Mouse (Mus musculus) layer of hippocampus, adult 8-10 months (tissue): ENCODE measurements around the gene Dnase1l3. TPM values are rescaled to one million over a fixed set of nuclear protein-coding genes. Genes with fewer than 3 reads are reported as not detected.
"Not testable (repeated sequence)": the region's sequence is repeated elsewhere in the genome, so short reads cannot be mapped to it uniquely, and the experiment has no call there.

ENCODE experiments used
- DNase-seq, 2 experiments: peaks; one replicate each; pipeline ENCODE4 v3.0.0; 2022; ENCODE audit warnings: low spot score in 2 of 2
- total RNA-seq, 4 experiments: library from RNA; stranded (reverse); gene quantifications; 2 replicates each; pipeline ENCODE4 v1.2.4; 2022

Dnase1l3 gene
- total RNA-seq, 4 experiments from 2014 or later, result not detected

DNA sequence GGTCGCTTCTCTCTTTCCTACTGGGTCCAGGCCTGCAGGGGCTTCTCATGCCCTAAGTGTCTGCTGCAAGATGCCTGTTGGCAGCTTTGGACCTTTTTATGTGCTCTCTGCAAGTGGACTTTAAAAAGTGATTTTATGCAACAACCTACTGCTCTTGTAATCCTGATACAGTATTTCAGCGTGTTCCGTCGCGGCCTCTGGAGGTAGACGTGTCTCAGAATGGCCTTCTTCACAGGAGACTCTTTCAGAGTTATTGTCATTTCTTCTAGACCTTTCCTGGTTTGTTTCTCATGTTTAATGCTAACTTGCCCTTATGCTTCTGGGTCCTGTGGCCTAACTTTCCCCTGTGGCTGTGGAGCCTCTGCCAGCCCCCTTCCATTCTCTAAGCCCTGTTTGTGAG, 21.4 kb upstream of the Dnase1l3 start:
- no peak for DNase-seq

DNA sequence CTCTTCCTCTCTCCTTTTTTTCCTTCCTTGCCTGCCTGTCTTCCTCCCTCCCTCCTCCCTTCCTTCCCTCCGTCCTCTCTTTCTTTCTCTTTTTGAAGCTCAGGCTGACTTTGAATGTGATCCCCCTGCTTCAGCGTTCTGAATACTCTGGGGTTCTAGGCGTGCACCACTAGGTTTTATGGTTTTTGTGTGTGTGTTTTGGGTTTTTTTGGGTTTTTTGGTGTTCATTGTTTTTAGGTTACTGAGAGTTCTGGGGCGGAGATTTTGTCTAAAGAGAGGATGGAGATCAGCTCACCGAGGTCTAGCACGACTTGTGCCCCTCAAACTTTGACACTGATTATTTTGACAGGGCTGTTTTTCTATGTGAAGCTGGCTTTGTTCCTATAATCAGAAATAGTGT, 17.6 kb upstream of the Dnase1l3 start:
- no peak for DNase-seq

- DNase-seq, result no peak
These were observed 16.9 kb upstream of the Dnase1l3 start for GRCm38 (mm10) chr14:8011297-8011696.

GRCm38 (mm10) chr14:8007923-8008322, 13.6 kb upstream of the Dnase1l3 start:
- DNase-seq, result no peak

DNA sequence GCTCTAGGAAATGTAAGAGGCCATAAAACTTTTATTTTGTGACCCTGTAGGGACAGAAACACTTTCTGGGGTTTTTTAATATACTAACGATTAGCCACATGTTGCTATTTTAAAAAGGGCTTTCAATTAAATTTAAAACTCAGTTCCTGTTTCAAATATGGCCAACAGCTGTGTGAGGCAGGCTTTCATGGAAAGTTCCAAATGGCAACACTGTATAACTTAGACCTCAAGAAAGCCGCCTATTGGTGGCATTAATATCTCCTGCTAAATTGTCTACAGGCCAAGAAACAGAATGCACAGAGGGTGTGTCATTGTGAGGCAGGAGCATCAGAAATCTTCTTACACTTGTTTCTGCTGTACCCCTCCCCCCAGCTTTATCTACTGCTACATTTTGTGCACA, 13.1 kb upstream of the Dnase1l3 start:
- DNase-seq, result no peak

GRCm38 (mm10) chr14:8007084-8007483, 12.7 kb upstream of the Dnase1l3 start:
- no peak for DNase-seq

GRCm38 (mm10) chr14:8006061-8006460, 11.7 kb upstream of the Dnase1l3 start:
- not testable (repeated sequence) for DNase-seq

- no peak for DNase-seq
These were observed 9.6 kb upstream of the Dnase1l3 start for GRCm38 (mm10) chr14:8003727-8004670.

DNA sequence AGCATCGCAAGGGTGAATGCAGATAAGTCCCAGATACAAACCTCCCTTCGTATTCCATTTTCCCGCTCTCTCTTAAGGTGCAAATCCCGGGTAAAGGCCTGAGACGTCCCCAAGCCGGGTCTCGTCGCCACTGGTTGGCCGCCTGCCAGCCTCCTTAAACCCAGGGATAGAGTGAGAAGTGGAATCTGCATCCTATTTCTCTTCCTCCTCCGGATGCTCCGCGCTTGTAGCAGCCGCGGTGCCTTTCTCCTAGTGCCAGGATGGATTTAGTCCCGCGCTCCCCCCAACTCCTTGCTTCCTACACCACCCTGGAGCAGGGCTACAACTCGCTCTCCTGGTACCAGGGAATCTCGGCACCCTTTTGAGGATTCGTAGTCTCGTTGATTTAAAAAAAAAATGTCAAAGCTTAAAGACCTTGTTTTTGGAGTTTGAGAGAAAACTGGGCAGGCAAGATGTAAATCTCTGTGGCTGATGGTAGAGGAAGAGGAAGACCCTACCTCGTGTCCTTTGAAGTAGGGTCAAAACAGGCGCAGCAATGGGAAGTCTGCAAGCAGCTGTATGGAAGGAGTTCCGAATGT, 8.8 kb upstream of the Dnase1l3 start:
- DNase-seq, result peak in 1 of 2 experiments; percentile 54

DNA sequence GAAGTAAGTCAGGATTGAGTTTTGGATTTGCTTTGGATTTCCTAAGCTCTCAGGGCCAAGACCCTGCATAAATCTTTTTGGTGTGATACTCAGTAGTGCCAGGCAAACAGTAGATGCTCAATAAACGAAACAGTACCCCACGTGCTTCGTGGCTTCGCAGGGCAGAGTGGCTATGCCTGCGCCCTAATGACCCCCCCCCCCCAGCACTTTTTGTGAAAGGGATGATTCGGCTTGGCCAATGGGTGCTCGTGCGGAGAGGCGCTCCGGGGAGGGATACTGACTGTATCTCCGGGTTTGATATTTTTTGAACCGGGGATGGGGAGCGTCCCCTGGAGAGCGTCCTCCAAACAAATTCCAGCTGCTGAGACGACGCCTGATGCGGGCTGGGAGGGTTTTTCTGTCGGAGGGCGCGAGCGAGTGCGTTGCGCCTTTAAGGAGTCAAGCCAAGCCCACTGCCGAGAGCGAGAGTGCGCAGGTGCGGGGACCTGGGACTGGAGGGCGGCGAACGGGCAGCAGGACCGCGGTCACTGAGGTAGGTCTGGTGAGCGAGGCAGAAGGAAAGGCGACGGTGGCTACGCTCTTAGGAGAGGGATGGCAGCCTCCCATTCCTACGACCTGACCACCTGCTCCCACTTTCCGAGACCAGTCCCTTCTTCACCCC, 8.2 kb upstream of the Dnase1l3 start, which contains the start of gene Abhd6:
Abhd6 (plus strand) TSS at position 471 of the 661 bp plus-strand sequence.
- peak; percentile 81 to 83 for DNase-seq

DNA sequence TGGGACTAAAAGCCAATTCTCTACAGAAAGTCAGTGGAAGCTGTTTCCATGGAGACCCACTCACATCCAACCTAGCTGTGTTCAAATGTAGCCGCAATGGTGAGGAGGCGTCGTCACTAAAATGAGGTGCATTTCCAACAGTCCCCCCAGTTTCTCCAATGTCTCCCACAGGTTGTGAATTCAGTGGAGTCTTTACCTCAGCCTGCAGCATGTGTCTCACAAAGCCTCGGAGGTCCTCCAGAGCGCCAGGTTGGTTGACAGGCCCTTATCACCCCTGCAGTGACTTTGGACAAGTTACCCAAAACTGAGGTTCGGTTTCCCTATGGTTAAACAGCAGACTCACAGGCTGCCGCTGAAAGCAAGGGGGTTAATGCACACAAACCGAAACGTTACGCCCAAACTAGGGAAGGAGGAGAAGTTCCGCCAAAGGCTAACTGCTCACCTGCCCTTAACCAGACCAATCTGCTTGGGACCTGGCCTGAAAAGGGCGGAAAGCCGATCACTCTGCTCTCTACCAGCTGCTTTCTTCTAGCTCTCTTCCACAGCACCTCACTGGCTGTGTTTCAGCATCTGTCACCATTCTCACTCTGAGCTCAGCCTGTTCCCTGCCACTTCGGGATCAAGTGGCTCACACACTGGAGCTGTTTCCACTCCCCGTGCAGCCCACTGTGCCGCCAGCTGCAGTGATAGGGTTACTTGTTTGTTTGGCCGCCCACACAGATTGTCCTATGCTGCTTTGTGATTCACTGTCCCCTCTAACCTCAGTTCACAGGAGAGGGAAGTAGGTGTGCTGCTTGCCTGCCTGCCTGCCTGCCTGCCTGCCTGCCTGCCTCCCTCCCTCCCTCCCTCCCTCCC, 6.7 kb upstream of the Dnase1l3 start:
- peak; percentile 44 to 58 for DNase-seq

DNA sequence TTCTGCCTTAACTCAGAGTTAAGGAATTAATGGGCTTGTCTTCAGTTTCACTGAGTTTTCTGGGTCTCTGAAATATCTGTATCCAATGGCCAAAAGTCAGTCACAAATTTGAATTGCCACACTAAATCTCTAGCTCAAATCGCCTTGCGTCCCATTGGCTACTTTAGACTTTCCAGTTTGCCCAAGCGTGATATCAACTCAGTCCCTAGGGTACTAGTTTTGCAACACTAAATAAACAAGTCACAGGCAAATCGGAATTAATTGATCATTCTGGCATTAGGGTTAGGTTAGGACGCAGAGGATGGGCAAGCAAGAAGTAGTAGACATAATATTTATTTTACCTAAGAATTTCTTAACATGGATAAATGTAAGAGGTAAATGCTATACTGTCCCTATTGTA, 5.9 kb upstream of the Dnase1l3 start:
- DNase-seq, result no peak

DNA sequence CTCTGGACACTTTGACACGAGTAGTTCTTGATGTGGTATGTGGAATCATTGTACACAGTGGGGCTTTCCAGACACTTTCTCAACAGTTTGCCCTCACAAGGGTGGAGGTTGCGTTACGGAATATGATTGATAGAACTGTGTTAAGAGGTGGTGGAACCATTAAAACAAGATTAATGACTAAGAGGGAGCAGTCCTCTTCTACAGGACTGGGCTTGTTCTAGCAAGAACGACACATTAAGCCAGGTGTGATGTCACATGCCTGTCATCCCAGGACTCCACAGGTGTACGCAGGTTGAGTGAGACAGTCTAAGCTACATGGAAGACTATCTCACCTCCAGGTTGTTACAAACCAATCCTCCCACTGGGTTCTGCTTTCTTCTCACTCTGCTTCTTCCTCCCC, 5.1 kb upstream of the Dnase1l3 start:
- no peak for DNase-seq

DNA sequence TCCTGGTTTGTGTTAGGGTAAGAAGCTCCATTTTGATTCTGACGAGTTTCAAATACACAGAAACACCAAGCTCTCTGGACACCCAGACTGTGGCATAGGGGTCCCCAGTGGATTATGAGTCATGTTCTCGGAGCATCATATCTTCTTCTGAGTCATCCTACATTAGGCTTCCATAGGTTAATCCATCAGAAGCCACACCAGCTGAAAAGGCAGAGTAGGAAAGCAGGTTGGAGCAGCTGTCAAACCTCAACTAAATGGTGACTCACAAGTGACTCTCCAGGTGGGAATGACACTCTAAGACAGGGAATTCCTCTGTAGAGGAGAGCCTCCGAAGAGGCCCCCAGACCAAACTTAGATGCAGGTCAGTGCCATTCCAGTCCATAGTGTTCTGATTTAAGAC, 4.7 kb upstream of the Dnase1l3 start:
- no peak for DNase-seq

GRCm38 (mm10) chr14:7997255-7997696, 2.9 kb upstream of the Dnase1l3 start:
- DNase-seq, result peak; percentile 87 to 94

GRCm38 (mm10) chr14:7992158-7992557, 2.2 kb downstream of the Dnase1l3 start:
- DNase-seq, result no peak

- no peak for DNase-seq
These were observed 3.1 kb downstream of the Dnase1l3 start for GRCm38 (mm10) chr14:7991108-7991776.

GRCm38 (mm10) chr14:7989961-7990360, 4.4 kb downstream of the Dnase1l3 start:
- no peak for DNase-seq

- no peak for DNase-seq
These were observed 5.0 kb downstream of the Dnase1l3 start for GRCm38 (mm10) chr14:7989371-7989770.

- no peak for DNase-seq
These were observed 7.5 kb downstream of the Dnase1l3 start for GRCm38 (mm10) chr14:7986913-7987312.

DNA sequence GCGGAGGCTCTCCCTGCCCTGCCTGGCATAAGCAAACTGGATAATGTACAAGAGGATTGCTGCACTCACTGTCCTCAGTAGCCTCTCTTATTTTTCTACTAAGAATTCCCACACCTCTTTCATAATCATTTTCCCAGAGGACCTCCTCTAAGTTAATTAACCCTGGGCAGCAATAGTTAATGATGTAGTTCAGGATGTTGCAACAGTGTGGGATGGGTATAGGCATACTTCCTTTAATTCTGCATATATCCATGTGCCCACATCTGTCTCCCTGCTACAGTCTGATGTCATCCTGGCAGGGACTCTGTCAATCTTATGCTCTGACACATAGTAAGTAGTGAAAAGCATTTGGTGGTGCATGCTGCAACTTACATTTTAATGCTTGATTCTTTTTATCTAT, 13.1 kb downstream of the Dnase1l3 start:
- no peak for DNase-seq
